Mouse (Mus musculus): ENCODE measurements around the gene Nup214. TPM values are rescaled to one million over a fixed set of nuclear protein-coding genes. Genes with fewer than 3 reads are reported as not detected.

Nup214 gene
- polyA plus RNA-seq (2012; rRNA removed) = 32.7 and 43.2 TPM in 2 replicates

DNA sequence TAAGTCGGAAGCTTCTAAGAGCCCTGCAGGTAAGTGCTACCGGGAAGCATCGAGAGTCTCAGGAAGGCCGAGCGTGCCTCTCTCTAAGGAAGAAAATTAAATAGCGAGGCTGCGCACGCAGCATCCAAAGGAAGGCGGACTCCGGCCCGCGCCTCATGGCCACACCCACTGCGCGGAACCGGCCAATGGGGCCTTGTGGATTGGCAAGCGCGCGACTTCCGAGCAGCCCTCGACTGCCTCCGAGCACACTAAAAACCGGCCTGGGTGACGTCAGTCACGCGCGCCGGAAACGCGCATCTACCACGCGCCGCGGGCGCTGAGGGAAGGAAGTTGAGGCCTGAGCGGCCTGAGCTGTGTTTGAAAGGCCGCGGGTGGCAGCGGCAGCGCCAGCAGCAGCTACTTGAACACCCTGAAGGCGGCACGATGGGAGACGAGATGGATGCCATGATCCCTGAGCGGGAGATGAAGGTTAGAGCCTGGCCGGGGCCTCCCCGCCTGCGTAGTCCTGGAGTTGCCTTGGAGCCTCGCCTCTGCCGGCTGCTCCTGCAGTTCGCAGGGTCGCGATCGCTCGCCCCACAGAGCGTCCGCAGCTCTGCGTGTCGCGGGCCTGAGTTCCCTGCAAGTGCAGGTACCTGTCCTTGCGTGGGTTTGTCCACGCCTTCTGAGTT, at the start of gene Nup214:
Gene Nup214, plus strand, starts transcription at position 296 of the 668 bp plus-strand sequence.

DNA sequence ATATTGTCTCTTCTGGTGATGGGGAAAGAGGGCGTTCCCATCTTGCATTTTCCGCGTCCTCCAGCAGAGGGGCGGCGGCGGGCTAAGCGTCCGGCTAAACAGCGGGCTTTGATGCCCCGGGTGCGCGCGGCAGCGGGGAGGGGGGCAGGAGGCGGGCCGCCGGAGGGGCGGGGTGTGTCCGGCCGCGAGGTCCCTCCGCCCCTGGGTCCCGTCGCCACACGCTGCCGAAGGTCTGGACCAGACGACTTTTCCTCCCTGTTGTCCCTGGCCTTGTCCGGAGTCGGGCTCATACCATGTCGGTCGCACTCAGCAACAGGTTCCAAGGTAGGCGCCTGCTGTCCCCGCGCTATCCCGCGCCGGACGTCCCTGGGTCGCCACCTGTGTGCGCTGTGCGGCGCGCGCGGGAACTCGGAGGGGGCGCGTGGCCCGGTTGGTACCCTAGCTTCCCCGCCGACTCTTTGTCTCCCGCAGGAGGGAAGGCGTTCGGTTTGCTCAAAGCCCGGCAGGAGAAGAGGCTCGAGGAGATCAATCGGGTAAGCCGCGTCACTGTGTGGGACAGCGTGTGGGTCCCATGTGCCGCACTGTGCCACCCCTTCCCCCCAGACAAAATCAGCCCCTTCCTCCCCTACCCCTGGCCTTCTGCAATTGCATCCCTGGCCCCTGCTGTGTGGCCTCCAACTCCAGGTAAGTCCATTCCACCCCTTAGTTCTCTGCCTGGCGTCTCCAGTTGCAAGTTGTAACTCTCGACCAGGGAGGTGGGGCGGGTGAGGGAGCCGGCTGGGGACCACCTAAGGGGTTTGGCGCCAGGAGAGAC, 24.0 kb upstream of the Nup214 start, which contains the start of gene Aif1l:
Gene Aif1l, plus strand, starts transcription at position 82 of the 814 bp plus-strand sequence.

DNA sequence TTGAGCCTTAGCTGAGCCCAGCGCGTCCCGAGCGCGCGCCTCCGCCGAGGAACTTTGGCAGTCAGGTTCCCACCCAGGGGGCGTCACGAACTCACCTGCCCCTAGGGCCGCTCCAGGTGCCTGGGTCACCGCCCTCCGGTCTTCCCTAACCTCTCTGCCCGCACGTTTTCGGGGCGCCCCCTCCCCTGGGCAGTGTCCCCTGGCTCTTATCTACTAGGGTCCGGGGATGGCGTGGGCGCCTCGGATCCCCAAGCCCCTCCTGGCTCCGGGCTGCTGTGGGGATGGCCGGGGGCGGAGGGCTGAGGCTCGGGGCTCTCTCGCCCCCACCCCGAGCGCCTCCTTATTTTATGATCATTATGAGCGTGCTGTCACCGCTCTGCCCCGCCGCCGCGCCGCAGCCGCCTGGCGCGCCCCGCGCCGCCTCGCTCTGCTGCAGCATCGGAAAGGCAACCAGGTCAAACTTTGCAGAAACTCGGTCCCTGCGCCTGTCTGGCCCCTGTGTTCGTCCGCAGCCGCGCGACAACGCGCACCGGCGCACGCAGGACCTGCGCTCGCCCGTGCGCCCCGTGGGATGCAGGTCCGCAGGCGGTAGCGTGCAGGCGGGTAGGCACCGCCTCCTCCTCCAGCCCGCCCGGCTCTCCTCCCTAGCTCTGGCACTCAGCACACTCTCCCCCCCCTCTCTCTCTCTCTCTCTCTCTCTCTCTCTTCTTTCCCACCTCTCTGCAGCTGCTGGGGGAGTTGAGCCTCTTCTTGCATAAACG, 110.1 kb downstream of the Nup214 start, which contains the start of gene Fam78a:
Gene Fam78a, minus strand, starts transcription at position 747 of the 761 bp plus-strand sequence.

DNA sequence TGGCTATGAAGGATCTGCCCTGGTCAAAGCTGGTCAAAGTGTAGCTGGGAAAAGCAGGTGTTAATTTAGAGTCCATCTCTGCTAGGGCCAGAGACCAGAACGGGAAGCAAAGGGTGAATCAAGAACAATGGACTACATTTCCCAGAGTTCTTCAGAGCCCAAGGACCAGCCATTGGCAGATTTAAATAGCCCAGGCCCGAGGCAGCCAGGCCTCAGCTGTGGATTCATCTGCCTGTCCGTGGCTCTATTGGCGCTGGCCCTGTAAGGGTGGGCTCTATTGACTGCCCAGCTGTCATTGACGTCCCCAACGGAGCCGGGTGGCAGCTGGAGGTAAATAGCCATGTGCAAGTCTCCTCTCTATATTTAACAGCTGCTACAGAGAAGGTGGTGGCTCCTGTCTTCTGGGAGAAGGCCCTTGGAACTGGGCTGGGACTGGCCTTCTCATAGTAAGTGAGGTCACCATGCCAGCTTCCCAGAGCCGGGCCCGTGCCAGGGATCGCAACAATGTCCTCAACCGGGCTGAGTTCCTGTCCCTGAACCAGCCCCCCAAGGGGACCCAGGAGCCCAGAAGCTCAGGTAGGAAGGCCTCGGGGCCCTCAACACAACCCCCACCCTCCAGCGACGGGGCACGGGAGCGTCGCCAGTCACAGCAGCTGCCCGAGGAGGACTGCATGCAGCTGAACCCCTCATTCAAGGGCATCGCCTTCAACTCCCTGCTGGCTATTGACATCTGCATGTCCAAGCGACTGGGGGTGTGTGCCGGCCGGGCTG, 121.3 kb downstream of the Nup214 start, which contains the start of gene Plpp7:
Gene Plpp7, plus strand, starts transcription at position 178 of the 771 bp plus-strand sequence.

Other genes with a start within 250 kb of the Nup214 start
- 0.02 TPM in 2 replicates for gene Qrfp, start 163.9 kb upstream of the Nup214 start, polyA plus RNA-seq (2012; rRNA removed)
- gene Fibcd1, start 128.4 kb upstream of the Nup214 start, polyA plus RNA-seq (2012; rRNA removed) = 0.92 and 1.1 TPM in 2 replicates
- gene Lamc3, start 87.1 kb upstream of the Nup214 start, polyA plus RNA-seq (2012; rRNA removed) = 6.9 and 11.1 TPM in 2 replicates
- gene Aif1l, start 24.3 kb upstream of the Nup214 start, polyA plus RNA-seq (2012; rRNA removed) = 43.7 and 48.6 TPM in 2 replicates
- gene Fam78a, start 110.4 kb downstream of the Nup214 start, polyA plus RNA-seq (2012; rRNA removed) = 3.1 and 3.8 TPM in 2 replicates
- gene Plpp7, start 121.1 kb downstream of the Nup214 start, polyA plus RNA-seq (2012; rRNA removed) = 5.3 and 6.5 TPM in 2 replicates
- 70.6 and 78.4 TPM in 2 replicates for gene Prrc2b, start 176.6 kb downstream of the Nup214 start, polyA plus RNA-seq (2012; rRNA removed)

Measured in central nervous system, embryonic 11.5 days (tissue).